Mouse (Mus musculus): ENCODE data around the gene Ipo8.

GRCm38 (mm10) chr6:148751400-148751799 is 79.9 kb downstream of the Ipo8 start:
- TF ChIP-seq POLR2A (IDR thresholded peaks at IDR 0.05; ENCODE audit: borderline replicate concordance, extremely low read depth, insufficient read depth, insufficient read length, poor library complexity, severe bottlenecking), result no peak
- TF ChIP-seq CTCF (IDR thresholded peaks at IDR 0.05; ENCODE audit: borderline replicate concordance, extremely low read depth, insufficient read depth, insufficient read length), result peak; percentile 52; the same call in 1 of the 2 replicates

Data from brain, embryonic 14.5 days (tissue).